Mouse (Mus musculus) limb, embryonic 13.5 days (tissue): ENCODE results near the gene 1700028J19Rik. TPM values are rescaled to one million over a fixed set of nuclear protein-coding genes. Genes with fewer than 3 reads are reported as not detected.

Source experiments
- ATAC-seq: fragments of 200-750 bp; cut with Nextera tagmentation; 2 replicates; pipeline ENCODE4 v1.8.0; 2017; ENCODE audit warnings: low read depth, moderate number of reproducible peaks, moderate TSS enrichment; ENCODE audit not compliant: low FRiP score
- H3K27ac ChIP-seq: fragments of 300-500 bp; sonication (generic); 2 replicates; pipeline ENCODE4 v1.5.1; 2015; ENCODE audit warnings: inconsistent platforms, mild to moderate bottlenecking, moderate library complexity
- H3K27me3 ChIP-seq: fragments of 300-500 bp; sonication (generic); 2 replicates; pipeline ENCODE4 v1.6.1; 2015; ENCODE audit warnings: mild to moderate bottlenecking, inconsistent platforms
- H3K36me3 ChIP-seq: fragments of 300-500 bp; sonication (generic); 2 replicates; pipeline ENCODE4 v1.6.1; 2015; ENCODE audit warnings: inconsistent platforms, mild to moderate bottlenecking, moderate library complexity
- H3K4me1 ChIP-seq: fragments of 300-500 bp; sonication (generic); 2 replicates; pipeline ENCODE4 v1.6.1; 2015; ENCODE audit warnings: inconsistent platforms
- H3K4me2 ChIP-seq: fragments of 300-500 bp; sonication (generic); replicated peaks from 2 replicates; pipeline ENCODE4 v1.6.1; 2015; ENCODE audit warnings: inconsistent platforms, mild to moderate bottlenecking, moderate library complexity
- H3K4me3 ChIP-seq: fragments of 300-500 bp; sonication (generic); 2 replicates; pipeline ENCODE4 v1.5.1; 2015; ENCODE audit warnings: moderate library complexity, mild to moderate bottlenecking, inconsistent platforms
- H3K9ac ChIP-seq: fragments of 300-500 bp; sonication (generic); 2 replicates; pipeline ENCODE4 v1.6.1; 2015; ENCODE audit warnings: mild to moderate bottlenecking, inconsistent platforms
- H3K9me3 ChIP-seq: fragments of 300-500 bp; sonication (generic); 2 replicates; pipeline ENCODE4 v1.6.1; 2016; ENCODE audit warnings: inconsistent platforms
- WGBS: fragments of 180-500 bp; shearing (Covaris S2); methylation state at CpG from one replicate; pipeline ENCODE4 v1.1.7; 2015; 5-methylcytosine and 5-hydroxymethylcytosine counted together
- polyA plus RNA-seq: library from polyadenylated mRNA; unstranded; fragments of >200 nt; fragmentation: Nextera tagmentation; extraction: Ambion mirVana; gene quantifications from 2 replicates; pipeline ENCODE4 v1.2.1, GENCODE M21; 2015

Gene 1700028J19Rik
- 0.78 and 0.94 TPM in 2 replicates for polyA plus RNA-seq

- Histone ChIP-seq H3K27me3 (no peaks in the 10 kb centered on the region), H3K27ac (peak within 1 kb of the TSS; percentile 96), H3K9me3 (no peaks in the 10 kb centered on the region), H3K4me2 (peak within 1 kb of the TSS; percentile 74), H3K9ac (peak within 1 kb of the TSS; percentile 95), H3K4me1 (peaks cover 33% of the 10 kb centered on the region), H3K36me3 (peaks cover 35% of the 10 kb centered on the region), H3K4me3 (peak within 1 kb of the TSS; percentile 76)
- ATAC-seq: peak; percentile 89
- under 1% methylated on average over 62 of the region's 62 CpGs for WGBS
Observed at GRCm38 (mm10) chr7:44246055-44246983, at the start of gene 1700028J19Rik, which contains the start of gene 2410002F23Rik. 1700028J19Rik (minus strand) TSS chr7:44246695. 2410002F23Rik (plus strand) TSS chr7:44246722.

- 58% methylated on average over 4 of the region's 4 CpGs for WGBS
- Histone ChIP-seq H3K9me3 (no peaks in the 10 kb centered on the region), H3K27ac (no peak overlapping the region), H3K27me3 (0 out of 2 replicates have a peak, but pooled peaks cover 2% of the 10 kb centered on the region), H3K4me2 (no peak overlapping the region), H3K9ac (no peak overlapping the region), H3K4me1 (no peaks in the 10 kb centered on the region), H3K4me3 (no peak overlapping the region), H3K36me3 (no peaks in the 10 kb centered on the region)
- ATAC-seq: no peak
Observed at GRCm38 (mm10) chr7:44291418-44291817, 44.9 kb upstream of the 1700028J19Rik start.

GRCm38 (mm10) chr7:44290986-44291385, 44.5 kb upstream of the 1700028J19Rik start:
- Histone ChIP-seq H3K27ac (no peak overlapping the region), H3K9me3 (no peaks in the 10 kb centered on the region), H3K27me3 (0 out of 2 replicates have a peak, but pooled peaks cover 2% of the 10 kb centered on the region), H3K4me1 (no peaks in the 10 kb centered on the region), H3K36me3 (no peaks in the 10 kb centered on the region), H3K9ac (no peak overlapping the region), H3K4me3 (no peak overlapping the region), H3K4me2 (no peak overlapping the region)
- whole genome bisulfite sequencing: 77% methylated on average over 4 of the region's 4 CpGs
- no peak for ATAC-seq

- H3K4me1 ChIP-seq: no peaks in the 10 kb centered on the region
- no peak overlapping the region for H3K9ac ChIP-seq
- WGBS: 75% methylated on average over 7 of the region's 7 CpGs
- H3K4me2 ChIP-seq: no peak overlapping the region
- ATAC-seq: no peak
- H3K27me3 ChIP-seq: 0 out of 2 replicates have a peak, but pooled peaks cover 2% of the 10 kb centered on the region
- H3K36me3 ChIP-seq: no peaks in the 10 kb centered on the region
- H3K27ac ChIP-seq: no peak overlapping the region
- H3K9me3 ChIP-seq: no peaks in the 10 kb centered on the region
- no peak overlapping the region for H3K4me3 ChIP-seq
Observed at GRCm38 (mm10) chr7:44287760-44288159, 41.3 kb upstream of the 1700028J19Rik start.

GRCm38 (mm10) chr7:44281586-44281985, 35.1 kb upstream of the 1700028J19Rik start:
- ATAC-seq: no peak
- H3K27ac ChIP-seq: no peak overlapping the region
- WGBS: 80% methylated on average over 7 of the region's 7 CpGs

GRCm38 (mm10) chr7:44280959-44281358, 34.5 kb upstream of the 1700028J19Rik start:
- no peak for ATAC-seq
- Histone ChIP-seq H3K4me2 (no peak overlapping the region), H3K36me3 (no peaks in the 10 kb centered on the region), H3K4me1 (no peaks in the 10 kb centered on the region), H3K27me3 (peaks cover 15% of the 10 kb centered on the region), H3K27ac (no peak overlapping the region), H3K9me3 (peaks cover 5% of the 10 kb centered on the region; the same call in 1 of the 2 replicates), H3K9ac (no peak overlapping the region), H3K4me3 (no peak overlapping the region)
- WGBS: 63% methylated on average over 1 of the region's 1 CpGs

More at GRCm38 (mm10) chr7:44281586-44281985, 35.1 kb upstream of the 1700028J19Rik start:
- H3K4me1 ChIP-seq: no peaks in the 10 kb centered on the region
- H3K4me3 ChIP-seq: no peak overlapping the region
- H3K9ac ChIP-seq: no peak overlapping the region
- no peaks in the 10 kb centered on the region for H3K36me3 ChIP-seq
- H3K27me3 ChIP-seq: peaks cover 12% of the 10 kb centered on the region; the same call in 1 of the 2 replicates
- H3K9me3 ChIP-seq: peaks cover 5% of the 10 kb centered on the region; the same call in 1 of the 2 replicates
- H3K4me2 ChIP-seq: no peak overlapping the region

- ATAC-seq: no peak
- Histone ChIP-seq H3K27me3 (peaks cover 50% of the 10 kb centered on the region), H3K4me2 (no peak overlapping the region), H3K4me3 (no peak overlapping the region), H3K9ac (no peak overlapping the region), H3K4me1 (no peaks in the 10 kb centered on the region), H3K36me3 (no peaks in the 10 kb centered on the region), H3K27ac (no peak overlapping the region), H3K9me3 (peaks cover 5% of the 10 kb centered on the region; the same call in 1 of the 2 replicates)
- 48% methylated on average over 2 of the region's 2 CpGs for whole genome bisulfite sequencing
Observed at GRCm38 (mm10) chr7:44277250-44277622, 30.7 kb upstream of the 1700028J19Rik start.

GRCm38 (mm10) chr7:44276461-44277249, 30.2 kb upstream of the 1700028J19Rik start:
- Histone ChIP-seq H3K27me3 (peaks cover 50% of the 10 kb centered on the region), H3K4me1 (no peaks in the 10 kb centered on the region), H3K9ac (no peak overlapping the region), H3K4me2 (no peak overlapping the region), H3K27ac (no peak overlapping the region), H3K4me3 (no peak overlapping the region), H3K36me3 (no peaks in the 10 kb centered on the region), H3K9me3 (peaks cover 5% of the 10 kb centered on the region; the same call in 1 of the 2 replicates)
- 73% methylated on average over 10 of the region's 10 CpGs for WGBS
- no peak for ATAC-seq

- Histone ChIP-seq H3K9ac (no peak overlapping the region), H3K27me3 (peaks cover 45% of the 10 kb centered on the region), H3K27ac (no peak overlapping the region), H3K9me3 (peaks cover 5% of the 10 kb centered on the region; the same call in 1 of the 2 replicates), H3K36me3 (no peaks in the 10 kb centered on the region), H3K4me1 (no peaks in the 10 kb centered on the region), H3K4me3 (no peak overlapping the region), H3K4me2 (no peak overlapping the region)
- ATAC-seq: no peak
- 81% methylated on average over 3 of the region's 3 CpGs for WGBS
Observed at GRCm38 (mm10) chr7:44275546-44275945, 29.1 kb upstream of the 1700028J19Rik start.

GRCm38 (mm10) chr7:44274096-44274495, 27.6 kb upstream of the 1700028J19Rik start:
- Histone ChIP-seq H3K4me3 (no peak overlapping the region), H3K36me3 (no peaks in the 10 kb centered on the region), H3K4me1 (no peaks in the 10 kb centered on the region), H3K27ac (no peak overlapping the region), H3K9ac (no peak overlapping the region), H3K27me3 (peaks cover 44% of the 10 kb centered on the region), H3K9me3 (peaks cover 5% of the 10 kb centered on the region; the same call in 1 of the 2 replicates), H3K4me2 (no peak overlapping the region)
- no peak for ATAC-seq
- 41% methylated on average over 11 of the region's 11 CpGs for WGBS

GRCm38 (mm10) chr7:44273446-44273845, 27.0 kb upstream of the 1700028J19Rik start:
- Histone ChIP-seq H3K27ac (no peak overlapping the region), H3K4me1 (no peaks in the 10 kb centered on the region), H3K36me3 (no peaks in the 10 kb centered on the region), H3K9me3 (peaks cover 5% of the 10 kb centered on the region; the same call in 1 of the 2 replicates), H3K4me3 (no peak overlapping the region), H3K27me3 (peaks cover 48% of the 10 kb centered on the region), H3K4me2 (no peak overlapping the region), H3K9ac (no peak overlapping the region)
- no peak for ATAC-seq
- WGBS: 73% methylated on average over 7 of the region's 7 CpGs
